Mouse (Mus musculus) G1E (cell line): ENCODE measurements at regions not wholly inside any gene's neighbourhood (a gene's known extent, or its start where the extent isn't known, plus 50 kb on each side); places are given as distances from the start of the nearest gene placed in this dataset.

Source experiments
- ATAC-seq: 2 replicates; pipeline ENCODE4 v1.8.0; 2016; ENCODE audit warnings: mild to moderate bottlenecking; ENCODE audit not compliant: insufficient number of reproducible peaks, poor library complexity, low FRiP score, severe bottlenecking; ENCODE audit errors: extremely low read depth
- DNase-seq: peaks from one replicate; pipeline ENCODE4 v3.0.0; 2012; ENCODE audit warnings: low spot score
- H3K27me3 ChIP-seq: 2 replicates; pipeline ENCODE4 v1.6.1; 2012; ENCODE audit warnings: mild to moderate bottlenecking, low read length, inconsistent platforms; ENCODE audit not compliant: insufficient read depth
- H3K36me3 ChIP-seq: replicated peaks from 2 replicates; pipeline ENCODE3; 2012; ENCODE audit warnings: mild to moderate bottlenecking, inconsistent platforms
- H3K4me1 ChIP-seq: 2 replicates; pipeline ENCODE4 v1.6.1; 2012; ENCODE audit warnings: low read depth, low read length, inconsistent platforms, mixed read lengths; ENCODE audit not compliant: insufficient read depth
- H3K4me3 ChIP-seq: 2 replicates; pipeline ENCODE4 v1.5.1; 2012; ENCODE audit warnings: low read depth, mild to moderate bottlenecking, inconsistent platforms, low read length, moderate library complexity, mixed read lengths
- H3K9me3 ChIP-seq: replicated peaks from 2 replicates; pipeline ENCODE4 v1.6.1; 2012; ENCODE audit warnings: inconsistent platforms
- CTCF ChIP-seq: IDR thresholded peaks from 2 replicates; pipeline ENCODE4 v1.5.1; 2012; ENCODE audit warnings: low read depth, low read length, inconsistent platforms, mixed read lengths
- GATA1 ChIP-seq: IDR thresholded peaks from 2 replicates; pipeline ENCODE4 v1.6.1; 2012; ENCODE audit warnings: borderline replicate concordance, low read length, inconsistent platforms, mixed read lengths
- GATA2 ChIP-seq: IDR thresholded peaks from 2 replicates; pipeline ENCODE4 v1.6.1; 2012; ENCODE audit warnings: low read depth, low read length, inconsistent platforms, borderline replicate concordance
- POLR2AphosphoS5 ChIP-seq: IDR thresholded peaks from 2 replicates; pipeline ENCODE4 v1.6.1; 2012; ENCODE audit warnings: low read depth, low read length, inconsistent platforms; ENCODE audit not compliant: insufficient replicate concordance
- TAL1 ChIP-seq: conservative IDR thresholded peaks from 2 replicates; pipeline ENCODE4 v1.6.1; 2012; ENCODE audit warnings: low read depth, low read length, inconsistent platforms, mixed read lengths

DNA sequence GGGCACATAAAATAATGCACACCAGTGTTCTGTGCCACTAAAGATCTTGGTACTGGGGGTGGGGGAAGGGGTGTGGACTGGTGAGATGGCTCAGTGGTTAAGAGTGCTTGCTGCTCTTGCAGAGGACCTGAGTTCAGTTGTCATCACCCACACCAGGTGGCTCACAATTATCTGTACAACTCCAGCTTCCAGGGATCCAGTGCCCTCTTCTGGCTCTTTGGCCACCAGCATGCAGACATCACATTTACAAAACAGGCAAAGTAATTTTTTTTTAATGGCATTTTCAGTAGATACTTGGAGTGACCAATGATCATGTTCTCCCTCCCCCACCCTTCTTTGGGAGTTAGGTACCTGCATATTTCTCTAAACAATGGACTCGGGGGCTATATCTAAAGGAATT, 53.8 kb upstream of the Jak1 start:
- peaks cover 7% of the 10 kb centered on the region; the same call in 1 of the 2 replicates for H3K4me1 ChIP-seq
- H3K36me3 ChIP-seq: no peaks in the 10 kb centered on the region
- TF ChIP-seq CTCF (0 out of 2 replicates have a peak, but pooled peaks have one; percentile 16), TAL1 (no peak)
- H3K27me3 ChIP-seq: peaks cover 2% of the 10 kb centered on the region
- H3K4me3 ChIP-seq: no peak overlapping the region
- no peak for DNase-seq
- H3K9me3 ChIP-seq: peaks cover 7% of the 10 kb centered on the region
- no peak for ATAC-seq

DNA sequence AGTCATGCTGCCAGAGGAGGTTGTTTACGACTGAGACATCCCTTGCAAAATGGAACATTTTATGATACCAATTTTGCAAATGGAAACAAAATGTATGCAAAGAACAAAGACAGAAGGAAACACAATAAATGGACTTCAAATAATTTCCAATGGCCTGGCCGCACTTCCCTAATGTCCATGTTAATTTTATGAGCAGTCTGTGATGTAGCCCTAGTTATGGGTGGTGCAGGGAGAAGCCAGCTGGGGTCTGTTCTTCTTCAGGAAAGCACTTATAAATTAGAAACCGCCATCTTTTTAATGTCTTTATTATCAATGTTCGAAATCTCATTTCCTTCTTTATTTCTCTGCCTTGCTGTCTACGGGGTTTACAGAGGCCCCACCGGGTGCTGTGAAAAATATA, 51.0 kb upstream of the Jak1 start:
- no peak for TF ChIP-seq GATA2
- no peak for TF ChIP-seq POLR2AphosphoS5
- no peak for TF ChIP-seq GATA1
- no peak for TF ChIP-seq TAL1
- no peak for TF ChIP-seq CTCF
- ATAC-seq: no peak
- Histone ChIP-seq H3K4me1 (peaks cover 4% of the 10 kb centered on the region; the same call in 1 of the 2 replicates), H3K27me3 (peaks cover 3% of the 10 kb centered on the region; the same call in 1 of the 2 replicates), H3K9me3 (peaks cover 15% of the 10 kb centered on the region), H3K4me3 (no peak overlapping the region), H3K36me3 (no peaks in the 10 kb centered on the region)
- no peak for DNase-seq
